Mouse (Mus musculus) inflammation-experienced regulatory T-cells (primary cell): ENCODE results near the gene Gm9046. TPM values are rescaled to one million over a fixed set of nuclear protein-coding genes. Genes with fewer than 3 reads are reported as not detected.

ENCODE experiments used
- polyA plus RNA-seq, 2 experiments: library from polyadenylated mRNA; unstranded; fragments of 100-300 nt; shearing (Covaris generic); gene quantifications; one replicate each; pipeline ENCODE4 v1.2.1; 2017

Gene Gm9046
- polyA plus RNA-seq, result not detected

DNA sequence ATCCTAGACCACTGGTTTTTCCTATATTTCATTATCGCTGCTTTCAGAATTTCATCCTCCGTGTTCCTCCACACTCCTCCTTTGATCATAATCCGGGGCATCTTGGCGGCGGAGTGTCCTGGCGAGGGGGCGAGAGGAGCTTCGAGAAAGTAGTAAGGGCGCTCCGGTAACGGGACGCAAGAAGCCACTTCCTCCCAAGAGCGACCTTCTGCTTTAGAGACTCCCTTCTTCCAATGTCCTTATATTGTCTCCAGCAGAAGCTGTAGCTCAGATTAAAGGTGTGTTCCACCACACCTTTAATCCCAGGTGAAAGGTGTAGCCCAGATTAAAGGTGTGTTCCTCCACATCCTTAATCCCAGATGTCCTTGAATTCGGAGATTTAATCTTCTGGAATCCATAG is at the start of gene Gm9046:
Gm9046 (minus strand) TSS at position 101 of the 400 bp plus-strand sequence.

DNA sequence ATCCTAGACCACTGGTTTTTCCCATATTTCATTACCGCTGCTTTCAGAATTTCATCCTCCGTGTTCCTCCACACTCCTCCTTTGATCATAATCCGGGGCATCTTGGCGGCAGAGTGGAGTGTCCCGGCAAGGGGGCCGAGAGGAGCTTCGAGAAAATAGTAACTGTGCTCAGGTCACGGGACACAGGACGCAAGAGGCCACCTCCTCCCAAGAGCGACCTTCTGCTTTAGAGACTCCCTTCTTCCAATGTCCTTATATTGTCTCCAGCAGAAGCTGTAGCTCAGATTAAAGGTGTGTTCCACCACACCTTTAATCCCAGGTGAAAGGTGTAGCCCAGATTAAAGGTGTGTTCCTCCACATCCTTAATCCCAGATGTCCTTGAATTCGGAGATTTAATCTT is 10.9 kb upstream of the Gm9046 start, which contains the start of gene Gm9049:
Gm9049 (minus strand) TSS at position 101 of the 400 bp plus-strand sequence.

DNA sequence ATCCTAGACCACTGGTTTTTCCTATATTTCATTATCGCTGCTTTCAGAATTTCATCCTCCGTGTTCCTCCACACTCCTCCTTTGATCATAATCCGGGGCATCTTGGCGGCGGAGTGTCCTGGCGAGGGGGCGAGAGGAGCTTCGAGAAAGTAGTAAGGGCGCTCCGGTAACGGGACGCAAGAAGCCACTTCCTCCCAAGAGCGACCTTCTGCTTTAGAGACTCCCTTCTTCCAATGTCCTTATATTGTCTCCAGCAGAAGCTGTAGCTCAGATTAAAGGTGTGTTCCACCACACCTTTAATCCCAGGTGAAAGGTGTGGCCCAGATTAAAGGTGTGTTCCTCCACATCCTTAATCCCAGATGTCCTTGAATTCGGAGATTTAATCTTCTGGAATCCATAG is 5.5 kb upstream of the Gm9046 start, which contains the start of gene Gm9048:
Gm9048 (minus strand) TSS at position 101 of the 400 bp plus-strand sequence.

DNA sequence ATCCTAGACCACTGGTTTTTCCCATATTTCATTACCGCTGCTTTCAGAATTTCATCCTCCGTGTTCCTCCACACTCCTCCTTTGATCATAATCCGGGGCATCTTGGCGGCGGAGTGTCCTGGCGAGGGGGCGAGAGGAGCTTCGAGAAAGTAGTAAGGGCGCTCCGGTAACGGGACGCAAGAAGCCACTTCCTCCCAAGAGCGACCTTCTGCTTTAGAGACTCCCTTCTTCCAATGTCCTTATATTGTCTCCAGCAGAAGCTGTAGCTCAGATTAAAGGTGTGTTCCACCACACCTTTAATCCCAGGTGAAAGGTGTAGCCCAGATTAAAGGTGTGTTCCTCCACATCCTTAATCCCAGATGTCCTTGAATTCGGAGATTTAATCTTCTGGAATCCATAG is 5.3 kb downstream of the Gm9046 start, which contains the start of gene Gm9045:
Gm9045 (minus strand) TSS at position 101 of the 400 bp plus-strand sequence.

DNA sequence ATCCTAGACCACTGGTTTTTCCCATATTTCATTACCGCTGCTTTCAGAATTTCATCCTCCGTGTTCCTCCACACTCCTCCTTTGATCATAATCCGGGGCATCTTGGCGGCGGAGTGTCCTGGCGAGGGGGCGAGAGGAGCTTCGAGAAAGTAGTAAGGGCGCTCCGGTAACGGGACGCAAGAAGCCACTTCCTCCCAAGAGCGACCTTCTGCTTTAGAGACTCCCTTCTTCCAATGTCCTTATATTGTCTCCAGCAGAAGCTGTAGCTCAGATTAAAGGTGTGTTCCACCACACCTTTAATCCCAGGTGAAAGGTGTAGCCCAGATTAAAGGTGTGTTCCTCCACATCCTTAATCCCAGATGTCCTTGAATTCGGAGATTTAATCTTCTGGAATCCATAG is 10.7 kb downstream of the Gm9046 start, which contains the start of gene Gm9044:
Gm9044 (minus strand) TSS at position 101 of the 400 bp plus-strand sequence.

DNA sequence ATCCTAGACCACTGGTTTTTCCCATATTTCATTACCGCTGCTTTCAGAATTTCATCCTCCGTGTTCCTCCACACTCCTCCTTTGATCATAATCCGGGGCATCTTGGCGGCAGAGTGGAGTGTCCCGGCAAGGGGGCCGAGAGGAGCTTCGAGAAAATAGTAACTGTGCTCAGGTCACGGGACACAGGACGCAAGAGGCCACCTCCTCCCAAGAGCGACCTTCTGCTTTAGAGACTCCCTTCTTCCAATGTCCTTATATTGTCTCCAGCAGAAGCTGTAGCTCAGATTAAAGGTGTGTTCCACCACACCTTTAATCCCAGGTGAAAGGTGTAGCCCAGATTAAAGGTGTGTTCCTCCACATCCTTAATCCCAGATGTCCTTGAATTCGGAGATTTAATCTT is 16.2 kb downstream of the Gm9046 start, which contains the start of gene Gm9040:
Gm9040 (minus strand) TSS at position 101 of the 400 bp plus-strand sequence.

DNA sequence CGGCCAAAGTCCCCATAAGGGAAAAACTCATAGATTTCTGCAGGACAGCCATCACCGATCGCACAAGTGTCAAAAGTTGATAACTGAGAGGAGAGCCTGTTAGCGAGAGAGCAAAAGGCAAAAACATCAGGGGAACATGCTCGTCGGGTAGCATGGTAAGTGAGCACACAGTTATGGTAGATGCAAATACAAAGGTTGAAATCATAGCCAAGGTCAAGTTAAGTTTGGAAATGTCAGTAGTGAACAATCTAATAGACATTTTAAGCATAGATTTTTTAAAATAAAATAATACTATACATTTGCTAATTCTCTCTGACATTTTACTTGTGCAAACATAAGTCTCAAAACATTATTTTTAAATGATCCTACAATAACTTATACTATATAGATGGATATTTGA is 48.1 kb downstream of the Gm9046 start, which contains the start of gene Iltifb:
Iltifb (minus strand) TSS at position 101 of the 400 bp plus-strand sequence.

Other genes with a start within 250 kb of the Gm9046 start
- 10 to 100 TPM in 1 of 2 experiments, 1 to 10 TPM in 1; 7.0 to 10.6 TPM for gene Mdm1, start 201.4 kb downstream of the Gm9046 start, polyA plus RNA-seq
- gene Il22, start 138.3 kb downstream of the Gm9046 start, polyA plus RNA-seq, result not detected
- not detected for gene Gm32717, start 102.5 kb downstream of the Gm9046 start, polyA plus RNA-seq
- gene Gm32802, start 84.6 kb downstream of the Gm9046 start, polyA plus RNA-seq, result not detected
- gene Iltifb, start 48.2 kb downstream of the Gm9046 start, polyA plus RNA-seq, result under 1 TPM in 1 of 2 experiments, not detected in 1; 0.93 TPM
- not detected for gene Gm9040, start 16.3 kb downstream of the Gm9046 start, polyA plus RNA-seq
- gene Gm9044, start 10.8 kb downstream of the Gm9046 start, polyA plus RNA-seq, result not detected
- under 1 TPM; 0.11 to 0.24 TPM for gene Gm9045, start 5.4 kb downstream of the Gm9046 start, polyA plus RNA-seq
- not detected for gene Gm9048, start 5.4 kb upstream of the Gm9046 start, polyA plus RNA-seq
- gene Gm9049, start 10.8 kb upstream of the Gm9046 start, polyA plus RNA-seq, result under 1 TPM; 0.11 to 0.24 TPM
- gene Ifng, start 97.8 kb upstream of the Gm9046 start, polyA plus RNA-seq, result 10 to 100 TPM; 17.2 to 28.6 TPM